Comparison of ENCODE assay signal across 9 mouse cellular contexts in genomic region chr17:13743709-13744079, GRCm38 (mm10). TPM values are rescaled to one million over a fixed set of nuclear protein-coding genes. Genes with fewer than 3 reads are reported as not detected.
DNase-seq lines count a peak whose midpoint lies in the region; ATAC-seq and TF ChIP-seq lines count a peak whose summit lies in the region.
"Had no signal": no experiment of that assay in that cellular context is flagged by ENCODE, and none has a peak within 500 bp of the region (broad histone marks: within the 10 kb centered on the region; RNA-seq: fewer than 3 reads in every experiment).

No protein-coding gene starts in this region.

- no peak for TF ChIP-seq CTCF in lung, adult 2 months (IDR thresholded peaks at IDR 0.05; ENCODE audit: insufficient read depth, low read length)

- H3K4me3 ChIP-seq in lung, adult 2 months (replicated peaks; ENCODE audit: extremely low read depth, low read depth, low read length), result no peak overlapping the region
- no peak overlapping the region for H3K4me3 ChIP-seq in intestine, embryonic 14.5 days (ENCODE audit: low read depth, low read length)
- H3K4me3 ChIP-seq in liver, embryonic 15.5 days (replicated peaks), result no peak overlapping the region

- peak overlapping the region; percentile 82 for H3K27ac ChIP-seq in intestine, embryonic 14.5 days (ENCODE audit: low read depth)
- no peak overlapping the region; the same call in 1 of the 2 replicates for H3K27ac ChIP-seq in liver, embryonic 15.5 days (replicated peaks)

- peak; percentile 71 to 85 for DNase-seq in lung, adult 18-20 months
- DNase-seq in lung, adult 2 months, result no peak
- DNase-seq in intestine, embryonic 14.5 days (ENCODE audit: low spot score), result peak; percentile 66
- DNase-seq in urinary bladder, postnatal 25 days (ENCODE audit: low spot score), result peak; percentile 46
- DNase-seq in embryo, embryonic 11 days, result no peak
- DNase-seq in ovary, adult 18-20 months (ENCODE audit: low spot score), result no peak
- no peak for DNase-seq in embryo, embryonic 10 days (ENCODE audit: low spot score)
- DNase-seq: right cerebral cortex, postnatal 25 days had no signal

- H3K4me1 ChIP-seq in lung, adult 2 months (ENCODE audit: control insufficient read depth, insufficient read depth, low read length), result peaks cover 29% of the 10 kb centered on the region
- H3K4me1 ChIP-seq in intestine, embryonic 14.5 days (replicated peaks; ENCODE audit: control insufficient read depth, insufficient read depth, low read length), result peaks cover 24% of the 10 kb centered on the region
- peaks cover 11% of the 10 kb centered on the region for H3K4me1 ChIP-seq in liver, embryonic 15.5 days (replicated peaks)

- 27% methylated on average over 5 of the region's 5 CpGs for WGBS in lung, adult 2 months
- WGBS in intestine, embryonic 14.5 days, result 15% methylated on average over 5 of the region's 5 CpGs
- 37% methylated on average over 5 of the region's 5 CpGs for WGBS in liver, embryonic 15.5 days (ENCODE audit: insufficient replicate concordance)

- no peaks in the 10 kb centered on the region for H3K27me3 ChIP-seq in intestine, embryonic 14.5 days (replicated peaks; ENCODE audit: control insufficient read depth, insufficient read depth, low read length)
- H3K27me3 ChIP-seq in liver, embryonic 15.5 days, result peaks cover 3% of the 10 kb centered on the region; the same call in 1 of the 2 replicates

- no peak for TF ChIP-seq POLR2A in lung, adult 2 months (IDR thresholded peaks at IDR 0.05; ENCODE audit: borderline replicate concordance, extremely low read depth, low read depth, low read length)

- H3K36me3 ChIP-seq in intestine, embryonic 14.5 days (ENCODE audit: control insufficient read depth, insufficient read depth, low read length), result no peaks in the 10 kb centered on the region
- no peaks in the 10 kb centered on the region for H3K36me3 ChIP-seq in liver, embryonic 15.5 days (replicated peaks)

- ATAC-seq in intestine, embryonic 14.5 days (replicated peaks; ENCODE audit: low FRiP score, low TSS enrichment, low read depth), result peak; percentile 83
- ATAC-seq in liver, embryonic 15.5 days (ENCODE audit: insufficient read depth), result peak; percentile 37; the same call in 1 of the 2 replicates

- H3K9me3 ChIP-seq in intestine, embryonic 14.5 days (ENCODE audit: control insufficient read depth, low read length), result no peaks in the 10 kb centered on the region
- H3K9me3 ChIP-seq in liver, embryonic 15.5 days (replicated peaks), result no peaks in the 10 kb centered on the region

- H3K4me2 ChIP-seq in intestine, embryonic 14.5 days (ENCODE audit: low read length), result peak overlapping the region; percentile 7; the same call in 1 of the 2 replicates
- H3K4me2 ChIP-seq in liver, embryonic 15.5 days, result no peak overlapping the region

- no peak overlapping the region for H3K9ac ChIP-seq in intestine, embryonic 14.5 days (ENCODE audit: low read length)
- no peak overlapping the region for H3K9ac ChIP-seq in liver, embryonic 15.5 days

RNA-seq across cellular contexts. Expression of gene Afdn, which starts 16.6 kb away (rescaled TPM):
- polyA plus RNA-seq in lung, adult 2 months (2012; rRNA removed), result 52.2 and 78.2 TPM in 2 replicates
- 75.1 and 86.2 TPM in 2 replicates for polyA plus RNA-seq in intestine, embryonic 14.5 days (2014; fragmentation: Nextera tagmentation; extraction: Ambion mirVana)
- polyA plus RNA-seq in liver, embryonic 15.5 days (2015; fragmentation: Nextera tagmentation; extraction: Ambion mirVana), result 9.5 TPM in 2 replicates

RNA-seq across cellular contexts. Expression of gene Tcte2, which starts 17.9 kb away (rescaled TPM):
- polyA plus RNA-seq in lung, adult 2 months (2012; rRNA removed), result 6.2 and 8.1 TPM in 2 replicates
- 3.4 and 5.2 TPM in 2 replicates for polyA plus RNA-seq in intestine, embryonic 14.5 days (2014; fragmentation: Nextera tagmentation; extraction: Ambion mirVana)
- 0.16 and 0.28 TPM in 2 replicates for polyA plus RNA-seq in liver, embryonic 15.5 days (2015; fragmentation: Nextera tagmentation; extraction: Ambion mirVana)

Comparison
In these comparisons a context has a peak if more than half of its experiments do, and no peak if none do; other contexts are left out.
1. DNase-seq: peak in lung, adult 18-20 months (2 of 2), intestine, embryonic 14.5 days (single experiment) and urinary bladder, postnatal 25 days (single experiment); none in lung, adult 2 months (single experiment), embryo, embryonic 11 days (single experiment), ovary, adult 18-20 months (single experiment) and embryo, embryonic 10 days (single experiment).